Mouse (Mus musculus) C3H10T1/2 (cell line): ENCODE measurements around the gene Gm16429. TPM values are rescaled to one million over a fixed set of nuclear protein-coding genes. Genes with fewer than 3 reads are reported as not detected.

Experiments used
- polyA plus RNA-seq, 2 experiments: library from polyadenylated mRNA; unstranded; fragments of >200 nt; fragmentation: generic; extraction: Trizol; gene quantifications; one replicate each; pipeline ENCODE4 v1.2.1; 2012; ENCODE audit warnings: missing spikeins in 2 of 2

The Gm16429 gene
- not detected for polyA plus RNA-seq

DNA sequence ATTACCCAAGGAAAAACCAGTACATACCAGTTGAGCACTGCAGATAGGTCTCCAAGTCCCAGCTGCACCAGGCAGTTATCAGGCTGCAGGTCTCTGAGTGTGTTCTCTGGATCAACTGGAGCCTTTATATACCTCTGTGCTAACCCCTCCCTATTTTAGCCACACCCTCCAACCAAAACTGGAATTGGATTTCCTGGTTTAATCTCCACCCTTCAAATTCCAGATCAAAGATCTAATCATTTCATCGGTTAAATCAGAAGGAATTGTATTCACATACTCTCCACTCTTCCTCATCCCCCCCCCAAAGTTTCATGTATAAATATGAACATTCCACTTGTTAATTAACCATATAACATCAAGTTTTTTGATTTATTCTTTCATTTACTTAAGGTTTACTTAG, at the start of gene Gm16429:
TSS of gene Gm16429 (minus strand) at position 101 of the 400 bp plus-strand sequence.

Other genes with a start within 250 kb of the Gm16429 start
- gene Gm7792, start 85.3 kb downstream of the Gm16429 start, polyA plus RNA-seq: not detected
- gene BC061212, start 141.5 kb upstream of the Gm16429 start, polyA plus RNA-seq: not detected
- not detected for gene Gm6351, start 147.3 kb upstream of the Gm16429 start, polyA plus RNA-seq